In the genomic region with DNA sequence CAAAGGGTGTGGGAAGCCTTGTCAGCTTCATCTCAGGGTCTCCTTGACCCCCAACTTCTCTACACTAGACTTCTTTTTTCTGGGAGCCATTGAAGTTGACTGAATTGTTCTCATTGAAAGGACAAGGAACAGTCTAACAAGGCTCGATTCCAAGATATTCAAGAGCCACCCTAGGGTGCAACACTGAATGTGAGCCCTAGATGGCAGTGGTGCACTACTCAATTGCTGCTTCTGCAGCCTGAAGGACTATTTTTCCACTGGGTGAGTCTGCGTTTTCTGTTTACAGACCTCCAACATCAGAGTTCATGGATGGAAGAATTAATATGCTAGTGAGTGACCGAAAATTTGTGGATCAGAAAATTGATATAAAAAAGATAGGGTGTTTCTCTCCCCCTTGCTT, we compare ENCODE assay signal across 7 mouse cellular contexts.
DNase-seq lines count a peak whose midpoint lies in the region; ATAC-seq lines count a peak whose summit lies in the region.
"Not testable (repeated sequence)": the region's sequence is repeated elsewhere in the genome, so short reads cannot be mapped to it uniquely, and the experiment has no call there.

No protein-coding gene starts in this region.

- DNase-seq in T-cell, adult 2 months (ENCODE audit: low spot score) = peak; percentile 13
- DNase-seq in cerebellum, adult 9-10 months = peak; percentile 22
- DNase-seq in frontal cortex, postnatal 25 days (ENCODE audit: low spot score in 2 of 2) = peak; percentile 57 to 64
- DNase-seq in intestine, embryonic 14.5 days (ENCODE audit: low spot score) = peak; percentile 71
- DNase-seq in layer of hippocampus, postnatal 36 days = peak; percentile 48 to 68
- DNase-seq in lung, postnatal 14 days = peak; percentile 54
- peak; percentile 60 for DNase-seq in right cerebral cortex, postnatal 25 days

- H3K27ac ChIP-seq in intestine, embryonic 14.5 days (ENCODE audit: low read depth) = not testable (repeated sequence)

- WGBS in intestine, embryonic 14.5 days = 49% methylated on average over 3 of the region's 3 CpGs

- not testable (repeated sequence) for H3K27me3 ChIP-seq in intestine, embryonic 14.5 days (replicated peaks; ENCODE audit: control insufficient read depth, insufficient read depth, low read length)

- H3K4me2 ChIP-seq in intestine, embryonic 14.5 days (ENCODE audit: low read length) = not testable (repeated sequence)

- H3K9me3 ChIP-seq in intestine, embryonic 14.5 days (ENCODE audit: control insufficient read depth, low read length) = not testable (repeated sequence)

- H3K36me3 ChIP-seq in intestine, embryonic 14.5 days (ENCODE audit: control insufficient read depth, insufficient read depth, low read length) = not testable (repeated sequence)

- ATAC-seq in intestine, embryonic 14.5 days (replicated peaks; ENCODE audit: low FRiP score, low TSS enrichment, low read depth) = not testable (repeated sequence)

- not testable (repeated sequence) for H3K9ac ChIP-seq in intestine, embryonic 14.5 days (ENCODE audit: low read length)

- not testable (repeated sequence) for H3K4me1 ChIP-seq in intestine, embryonic 14.5 days (replicated peaks; ENCODE audit: control insufficient read depth, insufficient read depth, low read length)

- not testable (repeated sequence) for H3K4me3 ChIP-seq in intestine, embryonic 14.5 days (ENCODE audit: low read depth, low read length)

Comparison
In these comparisons a context has a peak if more than half of its experiments do, and no peak if none do; other contexts are left out.
1. DNase-seq: peak in every context shown above with its lines; median percentile 71 in intestine, embryonic 14.5 days; 60 in frontal cortex, postnatal 25 days; 60 in right cerebral cortex, postnatal 25 days; 58 in layer of hippocampus, postnatal 36 days; 54 in lung, postnatal 14 days; 22 in cerebellum, adult 9-10 months; 13 in T-cell, adult 2 months.